Mouse (Mus musculus): ENCODE data around the gene Cabp2. TPM values are rescaled to one million over a fixed set of nuclear protein-coding genes. Genes with fewer than 3 reads are reported as not detected.

Gene Cabp2
- polyA plus RNA-seq, 2 experiments from 2014 or later: not detected

- no peak for ATAC-seq
Observed at GRCm38 (mm10) chr19:4082219-4082965, 1.0 kb downstream of the Cabp2 start.

- ATAC-seq: no peak
Observed at GRCm38 (mm10) chr19:4083316-4083715, 1.9 kb downstream of the Cabp2 start.

GRCm38 (mm10) chr19:4083826-4084225 lies 2.4 kb downstream of the Cabp2 start:
- ATAC-seq: no peak

GRCm38 (mm10) chr19:4084984-4085383 lies 3.6 kb downstream of the Cabp2 start:
- no peak for ATAC-seq

- ATAC-seq: no peak
Observed at GRCm38 (mm10) chr19:4086156-4086555, 4.8 kb downstream of the Cabp2 start.

- ATAC-seq: no peak
Observed at GRCm38 (mm10) chr19:4087090-4087489, 5.7 kb downstream of the Cabp2 start.

- no peak for ATAC-seq
Observed at GRCm38 (mm10) chr19:4088146-4088545, 6.8 kb downstream of the Cabp2 start.

GRCm38 (mm10) chr19:4089128-4089527 lies 7.8 kb downstream of the Cabp2 start:
- no peak for ATAC-seq

- no peak for ATAC-seq
Observed at GRCm38 (mm10) chr19:4090446-4090845, 9.1 kb downstream of the Cabp2 start.

- ATAC-seq: no peak
Observed at GRCm38 (mm10) chr19:4091383-4091782, 10.0 kb downstream of the Cabp2 start.

GRCm38 (mm10) chr19:4092750-4093149 lies 11.4 kb downstream of the Cabp2 start:
- ATAC-seq: no peak

GRCm38 (mm10) chr19:4093772-4094171 lies 12.4 kb downstream of the Cabp2 start:
- peak; percentile 59 for ATAC-seq

GRCm38 (mm10) chr19:4094348-4094747 lies 13.0 kb downstream of the Cabp2 start:
- no peak for ATAC-seq

GRCm38 (mm10) chr19:4094774-4095303 lies 13.5 kb downstream of the Cabp2 start:
- no peak for ATAC-seq

- ATAC-seq: no peak
Observed at GRCm38 (mm10) chr19:4095802-4096201, 14.4 kb downstream of the Cabp2 start.

- ATAC-seq: peak; percentile 79
Observed at GRCm38 (mm10) chr19:4096642-4097440, 15.5 kb downstream of the Cabp2 start, which contains the start of gene Cdk2ap2. Gene Cdk2ap2 (plus strand): TSS chr19:4097182.

- peak; percentile 15 for ATAC-seq
Observed at GRCm38 (mm10) chr19:4097441-4097825, 16.1 kb downstream of the Cabp2 start.

- no peak for ATAC-seq
Observed at GRCm38 (mm10) chr19:4098426-4098825, 17.0 kb downstream of the Cabp2 start.

- peak; percentile 32 for ATAC-seq
Observed at GRCm38 (mm10) chr19:4099056-4099455, 17.7 kb downstream of the Cabp2 start.

GRCm38 (mm10) chr19:4099837-4100717 lies 18.7 kb downstream of the Cabp2 start, which contains the start of gene Pitpnm1:
Gene Pitpnm1 (plus strand): TSS chr19:4099998.
- no peak for ATAC-seq

- ATAC-seq: no peak
Observed at GRCm38 (mm10) chr19:4100718-4101261, 19.4 kb downstream of the Cabp2 start.

- ATAC-seq: no peak
Observed at GRCm38 (mm10) chr19:4101466-4101865, 20.1 kb downstream of the Cabp2 start.

Data from CD4-positive, CD25-positive, alpha-beta regulatory T cell, adult 4 months (primary cell).